Mouse (Mus musculus) lung, postnatal 0 days (tissue): Measurements from ENCODE around the gene Lrrc38. TPM values are rescaled to one million over a fixed set of nuclear protein-coding genes. Genes with fewer than 3 reads are reported as not detected.

ENCODE experiments used
- ATAC-seq: fragments of 200-750 bp; cut with Nextera tagmentation; 2 replicates; pipeline ENCODE4 v1.8.0; 2017; ENCODE audit warnings: moderate library complexity
- DNase-seq: peaks from one replicate; pipeline ENCODE4 v3.0.0-alpha.2; 2016; ENCODE audit warnings: low spot score
- H3K27ac ChIP-seq: fragments of 300-500 bp; sonication (generic); 2 replicates; pipeline ENCODE4 v1.5.1; 2014; ENCODE audit warnings: antibody characterized with exemption, mild to moderate bottlenecking, low read length, mixed read lengths
- H3K27me3 ChIP-seq: fragments of 300-500 bp; sonication (generic); replicated peaks from 2 replicates; pipeline ENCODE4 v1.6.1; 2014; ENCODE audit warnings: low read length, mixed read lengths; ENCODE audit not compliant: insufficient read depth
- H3K36me3 ChIP-seq: fragments of 300-500 bp; sonication (generic); 2 replicates; pipeline ENCODE4 v1.6.1; 2014; ENCODE audit warnings: low read length, mixed read lengths; ENCODE audit not compliant: insufficient read depth
- H3K4me1 ChIP-seq: fragments of 300-500 bp; sonication (generic); 2 replicates; pipeline ENCODE4 v1.6.1; 2014; ENCODE audit warnings: antibody characterized with exemption, low read depth, low read length, mixed read lengths; ENCODE audit not compliant: insufficient read depth
- H3K4me2 ChIP-seq: fragments of 300-500 bp; sonication (generic); replicated peaks from 2 replicates; pipeline ENCODE4 v1.6.1; 2014; ENCODE audit warnings: low read depth, mild to moderate bottlenecking, low read length, moderate library complexity, mixed read lengths
- H3K4me3 ChIP-seq: fragments of 300-500 bp; sonication (generic); 2 replicates; pipeline ENCODE4 v1.5.1; 2014; ENCODE audit warnings: low read depth, low read length
- H3K9ac ChIP-seq: fragments of 300-500 bp; sonication (generic); replicated peaks from 2 replicates; pipeline ENCODE4 v1.6.1; 2014; ENCODE audit warnings: low read depth, mild to moderate bottlenecking
- H3K9me3 ChIP-seq: fragments of 300-500 bp; sonication (generic); 2 replicates; pipeline ENCODE4 v1.6.1; 2016; ENCODE audit warnings: low read length, mixed read lengths
- CTCF ChIP-seq: IDR thresholded peaks from 2 replicates; pipeline ENCODE4 v1.5.1; 2016; ENCODE audit warnings: antibody characterized with exemption, mild to moderate bottlenecking
- EP300 ChIP-seq: IDR thresholded peaks from 2 replicates; pipeline ENCODE4 v1.6.1; 2016; ENCODE audit warnings: antibody characterized with exemption, mild to moderate bottlenecking, control low read depth
- WGBS: fragments of 180-500 bp; shearing (Covaris S2); extraction: QIAGEN DNeasy Blood & Tissue Kit; methylation state at CpG from one replicate; pipeline ENCODE4 v1.1.7; 2014; 5-methylcytosine and 5-hydroxymethylcytosine counted together
- polyA plus RNA-seq: library from polyadenylated mRNA; unstranded; fragments of >200 nt; fragmentation: Nextera tagmentation; extraction: Ambion mirVana; gene quantifications from 2 replicates; pipeline ENCODE4 v1.2.1, GENCODE M21; 2015

Gene Lrrc38
- polyA plus RNA-seq, 1 experiment from 2014 or later: not detected

DNA sequence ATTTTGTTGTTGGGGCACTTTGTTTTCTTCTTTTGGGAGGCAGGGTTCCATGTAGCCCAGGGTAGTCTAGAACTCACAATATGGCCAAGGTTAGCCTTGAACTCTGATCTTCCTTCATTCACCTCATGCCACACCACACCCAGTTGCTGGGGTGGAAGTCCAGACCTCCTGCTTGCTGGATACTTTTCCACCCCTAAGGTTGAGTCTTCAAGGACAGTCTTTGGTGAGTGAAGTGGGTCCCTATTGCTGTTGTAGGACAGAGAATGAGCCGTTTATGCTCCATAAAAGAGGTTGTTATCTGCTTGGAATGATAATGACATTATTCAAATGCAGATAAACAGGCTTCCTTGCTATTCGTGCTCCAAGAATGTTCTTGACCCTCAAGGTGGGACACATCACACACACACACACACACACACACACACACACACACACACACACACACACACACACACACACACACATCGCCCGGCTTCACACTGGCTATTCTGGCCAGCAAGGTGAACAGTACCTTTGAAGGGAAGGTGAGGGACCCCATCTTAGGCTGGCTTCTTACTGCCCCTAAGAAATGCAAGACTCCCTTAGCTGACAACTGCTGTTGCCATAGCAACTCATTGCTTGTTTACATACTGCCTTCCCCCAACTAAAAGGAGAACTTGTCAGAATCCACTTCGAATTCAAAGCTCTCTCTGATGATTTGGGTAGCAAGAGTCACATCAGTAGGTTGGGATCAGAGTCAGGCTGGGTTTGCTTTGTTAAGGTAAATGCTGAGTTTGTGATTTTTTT, 43.4 kb upstream of the Lrrc38 start:
- WGBS: 48% methylated on average over 5 of the region's 5 CpGs
- Histone ChIP-seq H3K4me2 (no peak overlapping the region), H3K27ac (no peak overlapping the region), H3K9me3 (no peaks in the 10 kb centered on the region), H3K9ac (no peak overlapping the region), H3K27me3 (no peaks in the 10 kb centered on the region), H3K4me1 (no peaks in the 10 kb centered on the region), H3K4me3 (no peak overlapping the region), H3K36me3 (no peaks in the 10 kb centered on the region)
- ATAC-seq (no peak), DNase-seq (peak; percentile 14)
- TF ChIP-seq EP300 (no peak), CTCF (no peak)

DNA sequence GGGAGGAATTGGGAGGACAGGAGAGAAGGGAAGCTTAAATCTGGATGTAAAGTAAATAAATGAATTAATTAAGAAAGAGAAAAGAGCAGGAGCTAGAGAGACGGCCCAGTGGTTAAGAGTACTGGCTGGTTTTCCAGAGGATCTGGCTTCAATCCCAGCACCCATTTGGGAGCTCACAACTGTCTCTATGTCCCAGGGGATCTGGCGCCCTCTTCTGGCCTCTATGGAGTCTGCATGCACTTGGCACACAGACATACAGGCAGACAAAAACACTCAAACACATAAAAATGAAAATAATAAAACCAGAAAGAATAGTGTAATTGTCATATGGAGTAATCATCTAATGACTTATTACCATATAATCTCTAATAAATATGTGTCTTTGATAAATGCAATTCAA, 38.2 kb upstream of the Lrrc38 start:
- no peaks in the 10 kb centered on the region for H3K4me1 ChIP-seq
- TF ChIP-seq EP300 (no peak), CTCF (peak; percentile 68)
- no peak overlapping the region for H3K9ac ChIP-seq
- 50% methylated on average over 2 of the region's 2 CpGs for WGBS
- H3K27ac ChIP-seq: no peak overlapping the region
- no peak for ATAC-seq
- no peak for DNase-seq
- H3K9me3 ChIP-seq: no peaks in the 10 kb centered on the region
- H3K27me3 ChIP-seq: no peaks in the 10 kb centered on the region
- H3K36me3 ChIP-seq: no peaks in the 10 kb centered on the region
- H3K4me2 ChIP-seq: no peak overlapping the region
- H3K4me3 ChIP-seq: no peak overlapping the region

DNA sequence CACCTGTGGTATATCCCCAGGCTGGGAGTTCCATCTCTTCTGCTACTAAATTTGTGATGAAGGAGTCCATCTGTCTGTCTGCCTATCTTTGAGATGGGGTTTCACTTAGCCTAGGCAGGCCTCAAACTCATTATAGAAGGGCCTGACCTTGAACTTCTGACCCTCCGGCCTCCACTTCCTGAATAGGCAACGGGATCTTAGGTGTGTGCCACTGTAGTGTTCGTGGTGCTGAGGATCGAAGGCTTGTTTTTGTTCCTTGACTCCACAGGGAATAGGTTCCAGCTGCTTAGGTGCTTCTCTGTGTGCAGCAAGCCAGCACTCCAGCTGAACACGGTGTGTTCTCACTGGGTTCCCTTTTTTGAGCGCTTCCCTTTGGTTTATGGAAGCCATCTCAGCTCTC, 36.3 kb upstream of the Lrrc38 start:
- ATAC-seq: no peak

DNA sequence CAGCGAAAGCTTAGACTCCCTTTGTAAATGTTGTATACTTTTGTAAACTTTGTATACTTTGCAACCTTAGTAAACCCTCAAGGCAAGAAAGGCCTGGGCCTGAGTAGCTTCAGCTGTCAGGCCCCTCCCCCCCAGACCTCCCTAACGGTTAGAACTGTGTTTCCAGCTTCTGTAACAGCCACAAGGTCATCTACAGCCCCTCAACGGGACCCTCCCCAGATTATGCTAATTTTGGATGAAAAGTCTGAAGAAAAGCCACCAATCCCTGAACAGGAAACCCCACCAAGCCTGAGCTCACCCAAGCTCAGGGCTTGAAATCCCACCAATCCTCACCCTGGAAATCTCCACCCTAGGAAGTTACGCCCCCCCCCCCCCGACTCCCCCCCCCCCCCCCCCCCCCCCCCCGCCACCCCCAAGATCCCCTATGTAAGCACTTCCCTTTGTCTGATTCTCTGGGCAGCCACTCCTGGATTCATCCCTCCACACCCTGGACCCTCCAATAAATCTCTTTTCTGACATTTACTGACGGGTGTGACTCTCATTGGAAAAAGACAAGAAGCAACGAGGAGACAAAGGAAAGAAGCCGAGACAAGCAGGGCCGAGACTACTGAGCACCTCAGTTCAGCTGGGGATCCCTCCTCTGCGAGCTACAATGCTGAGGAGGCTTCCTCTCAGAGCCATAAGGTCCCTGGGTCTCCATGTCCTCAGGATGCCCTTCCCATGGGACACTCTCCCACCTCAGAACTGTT, 25.2 kb upstream of the Lrrc38 start:
- H3K9me3 ChIP-seq: no peaks in the 10 kb centered on the region
- no peak for DNase-seq

More for the DNA sequence above, 36.3 kb upstream of the Lrrc38 start:
- Histone ChIP-seq H3K27ac (no peak overlapping the region), H3K27me3 (no peaks in the 10 kb centered on the region), H3K9ac (no peak overlapping the region), H3K4me3 (no peak overlapping the region), H3K36me3 (no peaks in the 10 kb centered on the region), H3K4me2 (no peak overlapping the region), H3K9me3 (no peaks in the 10 kb centered on the region), H3K4me1 (no peaks in the 10 kb centered on the region)
- WGBS: 66% methylated on average over 6 of the region's 6 CpGs
- no peak for DNase-seq
- TF ChIP-seq EP300: no peak
- TF ChIP-seq CTCF: no peak

DNA sequence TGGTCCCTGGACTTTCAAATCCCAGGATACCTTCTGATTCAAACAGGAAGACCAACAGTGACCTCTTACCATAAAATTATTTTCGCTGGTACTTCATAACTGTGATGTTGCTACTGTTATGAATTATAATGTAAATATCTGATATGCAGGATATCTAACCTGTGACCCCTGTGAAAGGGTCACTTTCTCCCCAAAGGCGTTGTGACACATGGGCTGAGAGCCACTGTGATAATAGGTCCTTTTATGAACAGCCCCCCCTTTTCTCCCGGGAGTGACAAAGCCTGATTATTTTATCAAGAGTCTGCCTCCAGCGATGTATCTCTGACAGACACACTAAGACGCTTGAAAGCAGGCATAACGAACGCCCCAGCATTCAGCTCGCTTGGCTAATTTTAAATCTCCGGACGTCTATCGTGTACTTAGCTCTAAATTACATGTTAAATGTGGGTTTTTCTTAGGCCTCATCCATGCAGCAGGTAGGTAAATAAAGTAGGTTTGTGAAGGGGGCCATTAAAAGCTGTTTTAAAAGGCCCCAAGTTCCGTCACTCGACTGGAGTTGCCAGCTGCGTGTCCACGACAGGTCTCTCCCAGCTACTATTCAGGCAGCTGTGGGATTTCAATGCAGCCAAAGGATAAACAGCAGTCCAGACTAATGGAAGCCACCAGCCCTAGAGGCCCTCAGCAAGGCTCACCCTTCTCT, 24.5 kb upstream of the Lrrc38 start:
- Histone ChIP-seq H3K4me1 (no peaks in the 10 kb centered on the region), H3K4me3 (peak overlapping the region; percentile 12; the same call in 1 of the 2 replicates), H3K9me3 (no peaks in the 10 kb centered on the region), H3K9ac (no peak overlapping the region), H3K27me3 (no peaks in the 10 kb centered on the region), H3K36me3 (no peaks in the 10 kb centered on the region), H3K27ac (no peak overlapping the region), H3K4me2 (peak overlapping the region; percentile 49)
- ATAC-seq: no peak
- DNase-seq: no peak
- 18% methylated on average over 15 of the region's 15 CpGs for WGBS
- TF ChIP-seq EP300 (no peak), CTCF (no peak)

More for the DNA sequence above, 25.2 kb upstream of the Lrrc38 start:
- TF ChIP-seq CTCF (no peak), EP300 (no peak)
- H3K4me3 ChIP-seq: no peak overlapping the region
- no peak overlapping the region for H3K9ac ChIP-seq
- no peak overlapping the region for H3K27ac ChIP-seq
- no peaks in the 10 kb centered on the region for H3K36me3 ChIP-seq
- no peak for ATAC-seq
- no peak overlapping the region for H3K4me2 ChIP-seq
- 17% methylated on average over 8 of the region's 11 CpGs for WGBS
- no peaks in the 10 kb centered on the region for H3K4me1 ChIP-seq
- H3K27me3 ChIP-seq: no peaks in the 10 kb centered on the region

DNA sequence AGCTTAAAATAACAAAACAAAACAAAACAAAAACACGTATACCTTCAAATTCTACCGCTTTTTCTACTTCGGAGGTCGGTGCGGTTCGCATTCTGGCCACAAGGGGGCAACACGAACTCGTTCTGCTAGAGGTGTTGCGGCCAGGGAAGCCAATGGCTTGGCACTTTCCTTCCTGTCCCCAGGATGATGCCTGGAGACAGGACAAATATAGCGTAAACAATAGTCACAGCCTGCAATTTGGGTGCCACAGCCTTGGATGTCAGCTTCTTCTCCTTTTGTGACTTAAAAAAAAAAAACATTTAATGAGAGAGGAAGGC, 24.0 kb upstream of the Lrrc38 start:
- TF ChIP-seq CTCF (peak; percentile 85), EP300 (no peak)
- DNase-seq (peak; percentile 52), ATAC-seq (peak; percentile 44; the same call in 1 of the 2 replicates)
- Histone ChIP-seq H3K4me1 (no peaks in the 10 kb centered on the region), H3K9ac (no peak overlapping the region), H3K4me3 (peak overlapping the region; percentile 12; the same call in 1 of the 2 replicates), H3K36me3 (no peaks in the 10 kb centered on the region), H3K4me2 (peak overlapping the region; percentile 49), H3K27ac (no peak overlapping the region), H3K27me3 (no peaks in the 10 kb centered on the region), H3K9me3 (no peaks in the 10 kb centered on the region)
- under 1% methylated on average over 10 of the region's 10 CpGs for WGBS
